Mouse (Mus musculus): ENCODE measurements around the gene Gxylt2. TPM values are rescaled to one million over a fixed set of nuclear protein-coding genes. Genes with fewer than 3 reads are reported as not detected.
A peak's percentile ranks its signal among the peaks of the same experiment; 100 is the strongest.

Gxylt2 gene
- total RNA-seq, 1 experiment from 2014 or later: not detected

DNA sequence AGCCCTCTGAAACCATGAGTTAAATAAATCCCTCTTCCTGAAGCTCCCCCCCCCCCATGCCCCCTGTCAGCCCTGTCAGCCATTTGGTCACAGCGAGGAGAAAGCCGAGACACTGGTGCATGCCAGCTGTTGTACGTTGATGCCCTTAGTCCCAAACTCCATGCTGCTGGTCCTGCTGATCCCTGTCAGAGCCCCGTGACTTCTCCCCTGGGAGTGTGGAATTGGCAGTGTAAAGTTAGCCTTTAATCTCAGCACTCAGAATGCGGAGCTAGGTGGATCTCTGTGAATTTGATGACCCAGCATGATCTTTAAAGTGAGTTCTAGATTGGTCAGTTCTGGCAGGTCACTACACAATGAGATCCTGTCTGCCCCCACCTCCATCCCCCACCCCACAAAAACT lies 125.2 kb downstream of the Gxylt2 start:
- ATAC-seq (replicated peaks; ENCODE audit: insufficient number of reproducible peaks, low FRiP score, low TSS enrichment, poor library complexity, severe bottlenecking): no peak

DNA sequence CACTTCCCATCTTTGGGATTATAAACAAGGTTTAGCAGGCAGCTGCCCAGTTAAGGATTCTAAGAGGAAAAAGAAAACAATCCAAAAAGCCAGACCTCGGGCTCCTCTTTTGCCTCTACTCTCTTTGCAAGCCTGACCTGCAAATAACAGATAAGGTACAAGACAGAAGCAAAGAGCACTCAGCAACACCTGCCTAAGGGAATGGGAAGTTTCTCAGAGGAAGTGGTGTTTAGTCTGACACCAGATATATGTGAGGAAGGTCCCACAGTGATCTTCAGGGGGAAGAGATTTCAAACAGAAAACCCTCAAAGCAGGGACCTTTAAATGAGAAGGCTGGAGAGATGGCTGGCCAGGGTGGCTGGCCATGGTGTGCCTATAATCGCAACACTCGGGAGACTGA lies 126.7 kb downstream of the Gxylt2 start:
- no peak for ATAC-seq (replicated peaks; ENCODE audit: insufficient number of reproducible peaks, low FRiP score, low TSS enrichment, poor library complexity, severe bottlenecking)

DNA sequence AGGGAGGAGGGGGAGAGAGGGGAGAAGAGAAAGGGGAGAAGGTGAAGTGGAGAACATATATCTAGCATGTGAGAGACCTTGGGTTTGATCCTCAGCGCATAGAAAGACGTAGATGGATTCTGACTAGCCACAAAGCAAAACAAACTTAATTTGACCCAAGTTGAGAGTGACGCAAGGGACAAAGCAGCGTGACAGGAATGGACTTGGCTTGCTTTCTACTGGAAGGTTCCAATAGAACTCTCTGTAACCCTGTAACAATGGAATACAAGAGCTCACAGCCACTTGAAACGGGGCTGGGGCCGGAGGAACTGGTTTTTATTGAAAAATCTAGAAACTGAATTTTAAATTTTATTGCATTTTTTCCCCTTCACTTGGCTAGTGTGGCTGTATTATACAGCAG lies 127.2 kb downstream of the Gxylt2 start:
- no peak for ATAC-seq (replicated peaks; ENCODE audit: insufficient number of reproducible peaks, low FRiP score, low TSS enrichment, poor library complexity, severe bottlenecking)

DNA sequence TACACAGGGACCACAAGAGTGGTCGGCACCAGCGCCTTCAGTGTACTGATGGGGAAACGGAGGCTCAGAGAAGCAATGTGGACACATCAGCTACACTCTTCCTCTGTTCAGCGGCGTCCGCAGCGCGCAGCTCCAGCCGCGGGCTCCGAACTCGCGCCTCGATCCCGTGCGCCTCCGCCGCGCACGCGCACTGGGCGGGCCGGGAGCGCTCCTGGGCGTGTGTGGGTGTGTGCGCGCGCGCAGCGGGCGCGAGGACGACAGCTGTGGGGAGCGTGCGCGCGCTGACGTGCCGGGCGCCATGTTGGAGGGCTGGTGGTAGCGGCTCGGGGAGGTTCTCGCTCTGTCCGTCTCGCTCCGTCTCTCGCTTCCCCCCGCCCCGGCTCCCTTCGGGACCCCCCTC lies 128.8 kb downstream of the Gxylt2 start, which contains the start of gene Ppp4r2:
Gene Ppp4r2 (plus strand): TSS at position 268 of the 400 bp plus-strand sequence.
- ATAC-seq (replicated peaks; ENCODE audit: insufficient number of reproducible peaks, low FRiP score, low TSS enrichment, poor library complexity, severe bottlenecking): peak; percentile 90

DNA sequence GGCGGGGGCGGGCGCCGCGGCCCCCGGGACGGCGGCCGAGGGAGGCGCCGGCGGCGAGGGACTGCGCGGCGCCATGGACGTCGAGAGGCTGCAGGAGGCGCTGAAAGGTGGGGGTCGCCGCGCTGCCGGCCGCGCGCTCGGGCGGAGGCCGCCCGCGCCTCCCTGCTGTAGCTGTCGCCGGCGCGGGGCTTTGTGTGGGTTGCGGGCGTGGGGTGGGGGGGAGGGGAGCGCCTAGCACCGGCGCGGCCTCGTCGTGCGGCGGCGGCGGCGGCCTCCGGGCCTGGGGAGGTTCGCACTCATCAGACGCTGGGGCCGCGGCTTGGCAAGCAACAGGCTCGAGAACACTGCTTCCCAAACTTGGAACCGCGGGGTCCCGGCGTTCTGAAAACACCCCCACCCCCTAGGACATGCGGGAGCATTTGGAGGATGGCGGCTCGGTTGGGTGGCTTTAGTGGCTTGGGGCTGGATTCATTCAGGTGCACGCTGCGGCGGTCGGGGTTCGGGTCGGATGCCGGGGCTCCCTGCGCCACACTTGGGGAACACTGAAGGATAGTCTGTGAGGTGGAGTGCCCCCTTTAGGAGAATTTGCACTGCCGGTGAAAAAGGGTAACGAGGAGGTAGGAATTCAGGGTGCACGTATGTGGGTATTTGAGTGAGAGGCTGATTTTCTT lies 129.4 kb downstream of the Gxylt2 start:
- 0 out of 2 replicates have a peak, but pooled peaks have one; percentile 14 for ATAC-seq (replicated peaks; ENCODE audit: insufficient number of reproducible peaks, low FRiP score, low TSS enrichment, poor library complexity, severe bottlenecking)

DNA sequence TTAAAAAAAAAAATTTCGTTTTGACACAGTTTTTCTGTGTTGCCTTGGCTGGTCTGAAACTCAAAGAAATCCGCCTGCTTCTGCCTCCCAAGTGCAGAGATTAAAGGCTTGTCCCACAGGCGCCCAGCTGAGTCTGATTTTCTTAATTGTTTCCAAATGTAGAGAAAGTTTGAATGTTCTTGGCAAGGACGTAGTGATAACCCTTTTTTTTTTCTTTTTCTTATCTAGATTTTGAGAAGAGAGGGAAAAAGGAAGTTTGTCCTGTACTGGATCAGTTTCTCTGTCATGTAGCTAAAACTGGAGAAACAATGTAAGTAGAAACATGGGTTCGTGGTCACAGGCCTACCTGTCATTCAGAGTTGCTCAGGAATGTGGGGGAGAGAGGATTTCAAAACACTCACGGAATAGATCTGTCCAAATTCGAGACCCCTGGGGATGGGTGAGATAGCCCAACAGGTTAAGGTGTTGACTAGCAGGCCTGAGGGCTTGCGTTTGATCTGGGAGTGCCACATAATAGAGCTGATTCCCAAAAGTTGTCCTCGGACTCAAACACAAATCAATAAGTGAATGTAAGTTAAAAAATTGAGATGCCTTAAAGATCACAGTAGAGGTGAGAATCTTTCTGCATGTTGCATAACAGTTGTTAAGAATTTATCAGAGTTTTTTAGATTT lies 130.1 kb downstream of the Gxylt2 start:
- no peak for ATAC-seq (replicated peaks; ENCODE audit: insufficient number of reproducible peaks, low FRiP score, low TSS enrichment, poor library complexity, severe bottlenecking)

GRCm38 (mm10) chr6:100845058-100845457 lies 140.5 kb downstream of the Gxylt2 start:
- ATAC-seq (replicated peaks; ENCODE audit: insufficient number of reproducible peaks, low FRiP score, low TSS enrichment, poor library complexity, severe bottlenecking): no peak

DNA sequence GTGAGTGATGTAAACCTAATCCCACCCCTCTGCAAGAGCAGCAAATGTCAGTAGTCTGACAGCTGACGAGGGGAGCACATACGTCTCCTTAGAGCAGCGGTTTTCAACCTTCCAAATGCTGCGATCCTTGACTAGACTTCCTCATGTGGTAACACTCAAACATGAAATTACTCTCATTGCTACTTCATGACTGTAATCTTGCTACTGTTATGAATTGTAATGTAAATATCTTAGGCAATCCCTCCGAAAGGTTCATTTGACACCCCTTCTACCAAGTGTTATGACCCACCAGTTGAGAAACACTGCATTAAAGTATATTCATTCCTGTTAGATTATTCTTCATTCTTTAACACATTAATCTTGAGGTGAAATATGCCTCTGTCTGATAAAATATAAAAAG lies 142.7 kb downstream of the Gxylt2 start:
- no peak for ATAC-seq (replicated peaks; ENCODE audit: insufficient number of reproducible peaks, low FRiP score, low TSS enrichment, poor library complexity, severe bottlenecking)

- no peak for ATAC-seq (replicated peaks; ENCODE audit: insufficient number of reproducible peaks, low FRiP score, low TSS enrichment, poor library complexity, severe bottlenecking)
Measured at GRCm38 (mm10) chr6:100848682-100849375, 144.3 kb downstream of the Gxylt2 start.

DNA sequence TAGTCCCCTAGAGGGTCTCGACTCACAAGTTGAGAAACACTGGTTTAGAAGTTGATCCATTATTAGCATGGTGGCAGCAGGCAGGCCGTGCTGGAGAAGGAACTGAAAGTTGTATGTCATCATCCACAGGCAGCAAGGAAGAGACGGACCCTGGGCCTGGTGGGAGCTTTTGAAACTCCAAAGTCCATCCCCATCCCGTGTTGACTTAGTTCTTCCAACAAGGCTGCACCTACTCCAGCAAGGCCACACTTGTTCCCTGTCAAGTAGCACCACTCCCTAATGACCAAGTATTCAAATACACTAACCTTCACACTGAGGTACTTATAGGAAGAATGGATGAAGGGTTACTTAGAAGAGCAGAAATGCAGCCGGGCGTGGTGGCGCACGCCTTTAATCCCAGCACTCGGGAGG lies 146.1 kb downstream of the Gxylt2 start:
- peak; percentile 75 for ATAC-seq (replicated peaks; ENCODE audit: insufficient number of reproducible peaks, low FRiP score, low TSS enrichment, poor library complexity, severe bottlenecking)

- ATAC-seq (replicated peaks; ENCODE audit: insufficient number of reproducible peaks, low FRiP score, low TSS enrichment, poor library complexity, severe bottlenecking): no peak
Measured at GRCm38 (mm10) chr6:100851083-100851482, 146.5 kb downstream of the Gxylt2 start.

Other genes starting within 250 kb of the Gxylt2 start
- 6.1 to 8.9 TPM (median 7.0 TPM) in 3 replicates for gene Shq1, start 33.6 kb upstream of the Gxylt2 start, total RNA-seq (2017)
- gene Ppp4r2, start 128.9 kb downstream of the Gxylt2 start, total RNA-seq (2017): 121 to 148 TPM (median 146 TPM) in 3 replicates

Measured in monocyte, adult 5-6 weeks (primary cell).